Mouse (Mus musculus): ENCODE data around the gene Ugt1a8.
"Not testable (repeated sequence)": the region's sequence is repeated elsewhere in the genome, so short reads cannot be mapped to it uniquely, and the experiment has no call there.

Gene Ugt1a8

GRCm38 (mm10) chr1:88109604-88110003, 22.0 kb downstream of the Ugt1a8 start:
- DNase-seq, result not testable (repeated sequence)

DNA sequence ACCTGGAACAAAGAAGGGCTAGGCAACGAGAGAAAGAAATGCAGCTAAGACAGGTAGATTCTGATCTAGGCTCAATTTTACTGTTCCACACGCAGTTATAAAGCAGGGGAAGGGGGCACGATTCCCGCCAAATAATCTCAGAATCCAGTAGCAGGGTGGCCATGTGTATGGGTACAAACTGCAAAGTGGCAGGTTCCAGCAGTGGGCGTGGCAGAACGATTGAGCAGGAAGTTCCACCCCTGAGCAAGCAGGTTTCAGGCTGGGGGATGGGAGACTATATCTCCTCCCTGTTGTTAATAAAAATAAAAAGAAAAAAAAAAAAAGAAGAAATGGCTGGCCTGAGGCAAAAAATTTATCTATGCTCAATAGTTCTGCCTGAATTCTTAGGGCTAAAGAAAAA, 25.2 kb downstream of the Ugt1a8 start:
- not testable (repeated sequence) for DNase-seq

DNA sequence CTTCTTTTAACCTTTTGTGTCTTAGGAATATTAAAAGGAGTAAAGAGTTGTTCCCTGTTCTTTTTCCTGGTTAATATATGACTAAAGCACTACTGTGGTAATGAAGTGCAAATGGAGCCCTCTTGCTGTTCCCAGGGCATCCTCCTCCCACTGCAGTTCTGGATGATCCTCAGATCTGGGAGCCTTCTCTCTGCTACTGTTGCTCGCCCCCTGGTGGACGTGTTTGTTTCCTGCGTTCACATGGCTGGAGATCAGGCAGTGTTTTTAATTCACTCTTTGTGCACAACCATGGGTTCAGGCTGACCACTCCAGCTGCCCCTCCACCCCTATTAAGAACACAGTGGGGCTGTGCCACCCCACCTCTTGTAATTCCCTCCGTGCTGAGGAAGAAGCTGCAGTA, 32.9 kb downstream of the Ugt1a8 start:
- DNase-seq, result not testable (repeated sequence)

DNA sequence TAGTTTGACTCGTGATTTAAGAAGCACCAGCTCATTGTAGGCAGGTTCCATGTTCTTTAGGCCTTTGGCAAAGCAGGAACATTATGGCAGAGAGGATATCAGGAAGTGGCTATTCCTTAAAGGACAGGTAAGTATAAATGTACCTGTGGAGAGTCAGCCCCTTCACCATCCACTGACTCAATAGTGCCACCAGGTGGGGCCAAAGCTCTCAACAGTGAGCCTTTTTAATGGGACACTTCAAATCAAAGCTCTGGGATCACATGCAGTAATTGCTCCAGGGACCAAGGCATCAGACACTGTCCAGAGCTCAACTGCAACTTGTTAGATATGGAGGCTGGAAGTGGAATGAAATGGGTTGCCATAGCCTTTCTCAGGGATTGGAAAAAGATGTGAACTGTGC, 33.9 kb downstream of the Ugt1a8 start:
- DNase-seq, result peak; percentile 48 to 59

GRCm38 (mm10) chr1:88125827-88126360, 38.3 kb downstream of the Ugt1a8 start:
- not testable (repeated sequence) for DNase-seq

GRCm38 (mm10) chr1:88129091-88129490, 41.5 kb downstream of the Ugt1a8 start:
- DNase-seq, result not testable (repeated sequence)

GRCm38 (mm10) chr1:88130223-88130622, 42.6 kb downstream of the Ugt1a8 start:
- not testable (repeated sequence) for DNase-seq

GRCm38 (mm10) chr1:88133908-88134456, 46.4 kb downstream of the Ugt1a8 start:
- no peak for DNase-seq

- peak; percentile 73 to 84 for DNase-seq
These were observed 46.9 kb downstream of the Ugt1a8 start, which contains the start of gene Ugt1a6a for GRCm38 (mm10) chr1:88134457-88135011. TSS of gene Ugt1a6a (plus strand) at chr1:88134809.

GRCm38 (mm10) chr1:88135229-88135904, 47.8 kb downstream of the Ugt1a8 start:
- DNase-seq, result peak in 1 of 2 experiments; percentile 56

GRCm38 (mm10) chr1:88136646-88137045, 49.0 kb downstream of the Ugt1a8 start:
- no peak for DNase-seq

DNA sequence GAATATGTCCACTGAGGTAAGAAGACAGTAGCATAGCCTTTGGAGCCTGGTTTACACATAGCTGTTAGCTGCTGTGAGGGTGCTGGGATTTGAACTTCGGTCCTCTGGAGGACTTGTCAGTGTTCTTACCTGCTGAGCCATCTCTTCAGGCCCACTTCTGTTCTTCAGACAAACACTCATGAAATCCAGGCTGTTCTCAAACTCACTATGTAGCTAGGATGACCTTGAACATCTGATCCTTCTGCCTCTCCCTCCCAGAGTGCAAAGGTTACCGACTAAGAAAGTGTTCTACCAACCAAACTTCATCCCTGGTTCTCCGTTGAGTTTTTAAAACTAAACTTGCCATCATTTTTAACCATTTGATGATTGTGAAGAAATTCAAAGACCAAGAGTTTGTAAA, 49.7 kb downstream of the Ugt1a8 start:
- DNase-seq, result no peak

DNA sequence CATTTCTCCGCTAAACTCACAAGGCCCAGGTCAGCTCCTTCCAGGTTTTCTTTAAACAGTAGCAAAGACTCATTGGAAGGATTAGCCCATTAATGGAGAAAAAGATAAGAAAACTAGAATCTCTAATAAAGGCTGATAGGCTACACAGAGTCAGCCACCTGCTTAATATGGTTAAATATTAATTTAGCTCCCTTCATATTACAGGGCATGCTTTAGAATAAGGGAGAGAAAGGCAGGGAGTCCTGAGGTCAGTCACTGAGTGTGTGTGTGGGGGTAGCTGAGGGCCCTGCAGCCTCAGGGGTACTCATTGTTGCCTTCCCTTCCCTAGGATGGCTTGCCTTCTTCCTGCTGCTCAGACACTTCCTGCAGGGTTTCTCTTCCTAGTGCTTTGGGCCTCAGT, 50.5 kb downstream of the Ugt1a8 start:
- no peak for DNase-seq

GRCm38 (mm10) chr1:88140492-88140891, 52.9 kb downstream of the Ugt1a8 start:
- peak; percentile 27 to 67 for DNase-seq

DNA sequence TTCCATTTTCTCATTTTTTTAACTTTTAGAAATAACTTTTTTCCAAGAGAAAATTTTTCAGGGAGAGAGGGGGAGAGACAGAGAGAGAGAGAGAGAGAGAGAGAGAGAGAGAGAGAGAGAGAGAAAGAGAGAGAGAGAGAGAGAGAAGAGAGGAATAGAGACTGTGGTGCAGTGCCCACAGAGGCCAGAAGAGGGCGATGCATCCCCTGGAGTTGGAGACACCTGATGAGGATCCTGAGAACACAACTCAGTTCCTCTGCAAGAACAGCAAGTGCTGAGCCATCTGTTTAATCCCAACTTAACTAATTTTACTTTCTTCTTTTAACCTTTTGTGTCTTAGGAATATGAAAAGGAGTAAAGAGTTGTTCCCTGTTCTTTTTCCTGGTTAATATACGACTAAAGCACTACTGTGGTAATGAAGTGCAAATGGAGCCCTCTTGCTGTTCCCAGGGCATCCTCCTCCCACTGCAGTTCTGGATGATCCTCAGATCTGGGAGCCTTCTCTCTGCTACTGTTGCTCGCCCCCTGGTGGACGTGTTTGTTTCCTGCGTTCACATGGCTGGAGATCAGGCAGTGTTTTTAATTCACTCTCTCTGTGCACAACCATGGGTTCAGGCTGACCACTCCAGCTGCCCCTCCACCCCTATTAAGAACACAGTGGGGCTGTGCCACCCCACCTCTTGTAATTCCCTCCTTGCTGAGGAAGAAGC, 56.5 kb downstream of the Ugt1a8 start:
- peak; percentile 45 to 56 for DNase-seq

- DNase-seq, result peak in 1 of 2 experiments; percentile 56
These were observed 57.7 kb downstream of the Ugt1a8 start for GRCm38 (mm10) chr1:88145278-88145677.

DNA sequence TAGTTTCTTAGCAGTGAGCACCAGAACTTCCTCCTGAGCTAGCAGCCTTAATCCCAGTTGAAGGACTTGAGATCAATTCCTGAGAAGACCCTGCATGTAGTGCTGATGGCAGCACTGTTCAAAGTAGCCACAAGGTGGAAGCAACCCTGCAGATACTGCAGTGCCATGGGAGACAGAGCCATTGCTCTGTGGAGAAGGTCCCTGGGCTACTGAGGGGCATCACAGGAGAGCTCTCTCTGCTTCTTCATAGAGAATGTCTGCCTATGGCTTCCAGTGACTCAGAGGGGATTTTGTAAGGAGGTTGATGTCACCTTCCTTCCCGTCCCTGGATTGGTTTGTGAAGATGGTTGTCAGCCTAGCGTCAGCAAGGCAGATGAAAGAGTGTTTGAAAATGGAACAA, 62.5 kb downstream of the Ugt1a8 start:
- DNase-seq, result not testable (repeated sequence)

DNA sequence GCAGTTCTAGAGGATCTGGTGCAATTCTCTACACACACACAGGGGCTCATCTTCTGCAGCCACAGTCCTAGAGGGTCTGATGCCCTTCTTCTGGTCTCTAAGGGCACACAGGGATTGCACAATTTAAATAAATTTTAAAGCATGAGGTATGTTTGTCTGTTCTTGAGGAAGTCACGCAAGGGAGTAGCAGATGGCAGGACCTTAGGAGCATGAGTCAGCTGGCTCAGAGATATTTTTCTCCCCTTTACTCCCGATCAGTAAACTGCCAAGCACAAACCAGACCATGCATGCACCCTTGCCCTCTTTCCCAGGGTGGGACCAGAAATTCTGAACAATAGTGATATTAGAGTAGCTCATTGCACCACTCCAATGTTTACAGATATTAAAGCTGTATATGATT, 70.8 kb downstream of the Ugt1a8 start:
- DNase-seq, result no peak

GRCm38 (mm10) chr1:88165711-88166110, 78.1 kb downstream of the Ugt1a8 start, which contains the start of gene Ugt1a5:
TSS of gene Ugt1a5 (plus strand) at chr1:88166012.
- DNase-seq, result no peak

DNA sequence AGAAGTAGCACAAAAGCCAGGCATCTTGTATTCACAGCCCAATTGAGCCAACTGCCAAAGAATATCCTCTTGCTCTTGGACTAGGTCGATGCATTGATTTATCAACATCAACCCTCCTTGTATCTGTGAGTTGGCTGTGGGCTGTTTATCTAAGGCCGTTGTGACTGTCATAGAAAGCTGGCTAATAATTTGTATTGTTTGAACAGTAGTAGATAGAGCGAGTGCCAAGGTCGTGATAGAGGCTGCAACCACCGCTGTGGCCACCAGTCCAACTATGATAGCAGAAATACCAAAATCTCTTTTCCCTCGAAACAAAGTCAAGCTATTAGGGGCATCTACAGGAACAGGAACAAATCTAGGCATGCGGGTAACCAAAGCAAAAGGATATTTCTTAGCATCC, 84.6 kb downstream of the Ugt1a8 start:
- not testable (repeated sequence) for DNase-seq

DNA sequence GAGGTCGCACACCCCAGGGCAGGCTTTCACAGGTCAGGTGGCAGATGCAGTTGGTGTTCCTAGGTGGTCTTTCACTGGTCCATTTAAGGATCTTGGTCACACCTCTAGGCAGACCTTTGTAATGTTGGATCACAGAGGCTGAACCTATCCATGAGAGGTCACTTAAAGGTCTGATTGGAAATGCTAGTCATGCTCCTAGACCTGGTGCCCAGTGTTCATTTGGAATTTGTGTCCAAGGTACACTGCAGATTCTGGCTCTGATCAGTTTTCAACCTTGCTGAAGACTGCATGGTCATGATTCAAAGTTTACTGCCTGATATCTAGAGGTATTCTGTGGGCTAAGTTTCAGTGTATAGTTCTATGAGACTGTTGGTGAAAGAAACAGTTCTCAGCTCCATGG, 92.0 kb downstream of the Ugt1a8 start:
- no peak for DNase-seq

- no peak for DNase-seq
These were observed 98.8 kb downstream of the Ugt1a8 start for GRCm38 (mm10) chr1:88186325-88186935.

- DNase-seq, result no peak
These were observed 104.5 kb downstream of the Ugt1a8 start for GRCm38 (mm10) chr1:88192136-88192535.

All from lung, adult 18-20 months (tissue).